Mouse (Mus musculus) forebrain, embryonic 14.5 days (tissue): ENCODE results near the gene Mdm2. TPM values are rescaled to one million over a fixed set of nuclear protein-coding genes. Genes with fewer than 3 reads are reported as not detected.

ENCODE experiments used
- ATAC-seq: fragments of 200-750 bp; cut with Nextera tagmentation; 2 replicates; pipeline ENCODE4 v1.8.0; 2017; ENCODE audit warnings: mild to moderate bottlenecking, moderate library complexity
- DNase-seq: peaks from one replicate; pipeline ENCODE4 v3.0.0-alpha.2; 2015; ENCODE audit warnings: low spot score
- H3K27ac ChIP-seq: fragments of 300-500 bp; sonication (generic); 2 replicates; pipeline ENCODE4 v1.5.1; 2014; ENCODE audit warnings: low read depth, mild to moderate bottlenecking, control low read depth, low read length, moderate library complexity
- H3K27me3 ChIP-seq: fragments of 300-500 bp; sonication (generic); replicated peaks from 2 replicates; pipeline ENCODE4 v1.6.1; 2014; ENCODE audit warnings: low read length, control low read depth, mixed read lengths; ENCODE audit not compliant: control insufficient read depth, insufficient read depth
- H3K36me3 ChIP-seq: fragments of 300-500 bp; sonication (generic); 2 replicates; pipeline ENCODE4 v1.6.1; 2014; ENCODE audit warnings: low read length, control low read depth; ENCODE audit not compliant: control insufficient read depth, insufficient read depth
- H3K4me1 ChIP-seq: fragments of 300-500 bp; sonication (generic); 2 replicates; pipeline ENCODE4 v1.6.1; 2014; ENCODE audit warnings: antibody characterized with exemption, low read length, control low read depth; ENCODE audit not compliant: control insufficient read depth, insufficient read depth
- H3K4me2 ChIP-seq: fragments of 300-500 bp; sonication (generic); 2 replicates; pipeline ENCODE4 v1.6.1; 2014; ENCODE audit warnings: mild to moderate bottlenecking, control low read depth, low read length
- H3K4me3 ChIP-seq: fragments of 300-500 bp; sonication (generic); 2 replicates; pipeline ENCODE4 v1.5.1; 2014; ENCODE audit warnings: low read depth, low read length, control low read depth
- H3K9ac ChIP-seq: fragments of 300-500 bp; sonication (generic); 2 replicates; pipeline ENCODE4 v1.6.1; 2014; ENCODE audit warnings: mild to moderate bottlenecking, low read length, control low read depth, moderate library complexity
- H3K9me3 ChIP-seq: fragments of 300-500 bp; sonication (generic); replicated peaks from 2 replicates; pipeline ENCODE4 v1.6.1; 2016; ENCODE audit warnings: low read length, control low read depth, mixed read lengths; ENCODE audit not compliant: control insufficient read depth
- WGBS: fragments of 180-500 bp; shearing (Covaris S2); extraction: QIAGEN DNeasy Blood & Tissue Kit; methylation state at CpG from one replicate; pipeline ENCODE4 v1.1.7; 2014; 5-methylcytosine and 5-hydroxymethylcytosine counted together
- polyA plus RNA-seq: library from polyadenylated mRNA; unstranded; fragments of >200 nt; fragmentation: Nextera tagmentation; extraction: Ambion mirVana; gene quantifications from 2 replicates; pipeline ENCODE4 v1.2.1, GENCODE M21; 2014

The Mdm2 gene
- polyA plus RNA-seq, 1 experiment from 2014 or later: 33.0 TPM

- H3K27ac ChIP-seq: no peak overlapping the region
- no peaks in the 10 kb centered on the region for H3K4me1 ChIP-seq
- ATAC-seq: no peak
- H3K27me3 ChIP-seq: no peaks in the 10 kb centered on the region
- no peak overlapping the region for H3K4me3 ChIP-seq
- DNase-seq: no peak
- H3K4me2 ChIP-seq: no peak overlapping the region
- H3K9me3 ChIP-seq: no peaks in the 10 kb centered on the region
- no peak overlapping the region for H3K9ac ChIP-seq
- 94% methylated on average over 12 of the region's 12 CpGs for WGBS
- H3K36me3 ChIP-seq: peaks cover 7% of the 10 kb centered on the region; the same call in 1 of the 2 replicates
Measured at GRCm38 (mm10) chr10:117730637-117731203, 20.2 kb upstream of the Mdm2 start.

GRCm38 (mm10) chr10:117730140-117730539 is 19.6 kb upstream of the Mdm2 start:
- no peak overlapping the region for H3K9ac ChIP-seq
- no peak overlapping the region for H3K4me3 ChIP-seq
- DNase-seq (no peak), ATAC-seq (no peak)
- no peaks in the 10 kb centered on the region for H3K9me3 ChIP-seq
- H3K36me3 ChIP-seq: peaks cover 5% of the 10 kb centered on the region; the same call in 1 of the 2 replicates
- no peaks in the 10 kb centered on the region for H3K27me3 ChIP-seq
- H3K27ac ChIP-seq: no peak overlapping the region
- H3K4me1 ChIP-seq: no peaks in the 10 kb centered on the region
- no peak overlapping the region for H3K4me2 ChIP-seq
- 96% methylated on average over 7 of the region's 7 CpGs for WGBS

- Histone ChIP-seq H3K4me1 (no peaks in the 10 kb centered on the region), H3K4me3 (no peak overlapping the region), H3K36me3 (peaks cover 5% of the 10 kb centered on the region; the same call in 1 of the 2 replicates), H3K9me3 (no peaks in the 10 kb centered on the region), H3K9ac (no peak overlapping the region), H3K4me2 (no peak overlapping the region), H3K27me3 (no peaks in the 10 kb centered on the region), H3K27ac (no peak overlapping the region)
- DNase-seq (no peak), ATAC-seq (no peak)
- WGBS: 80% methylated on average over 11 of the region's 11 CpGs
Measured at GRCm38 (mm10) chr10:117729139-117729814, 18.7 kb upstream of the Mdm2 start.

- peaks cover 5% of the 10 kb centered on the region; the same call in 1 of the 2 replicates for H3K36me3 ChIP-seq
- H3K4me2 ChIP-seq: no peak overlapping the region
- 89% methylated on average over 5 of the region's 5 CpGs for WGBS
- no peak overlapping the region for H3K4me3 ChIP-seq
- ATAC-seq: no peak
- H3K9ac ChIP-seq: no peak overlapping the region
- H3K27me3 ChIP-seq: no peaks in the 10 kb centered on the region
- H3K9me3 ChIP-seq: no peaks in the 10 kb centered on the region
- no peak for DNase-seq
- H3K4me1 ChIP-seq: no peaks in the 10 kb centered on the region
- no peak overlapping the region for H3K27ac ChIP-seq
Measured at GRCm38 (mm10) chr10:117728574-117728973, 18.0 kb upstream of the Mdm2 start.

GRCm38 (mm10) chr10:117727518-117728110 is 17.1 kb upstream of the Mdm2 start:
- H3K36me3 ChIP-seq: no peaks in the 10 kb centered on the region
- H3K27me3 ChIP-seq: no peaks in the 10 kb centered on the region
- no peak overlapping the region for H3K4me2 ChIP-seq
- WGBS: 72% methylated on average over 9 of the region's 9 CpGs
- H3K9ac ChIP-seq: no peak overlapping the region
- H3K9me3 ChIP-seq: no peaks in the 10 kb centered on the region
- no peaks in the 10 kb centered on the region for H3K4me1 ChIP-seq
- ATAC-seq (no peak), DNase-seq (no peak)
- no peak overlapping the region for H3K27ac ChIP-seq
- no peak overlapping the region for H3K4me3 ChIP-seq

- H3K27me3 ChIP-seq: no peaks in the 10 kb centered on the region
- no peak overlapping the region for H3K4me3 ChIP-seq
- no peaks in the 10 kb centered on the region for H3K9me3 ChIP-seq
- no peak overlapping the region for H3K9ac ChIP-seq
- 95% methylated on average over 4 of the region's 4 CpGs for WGBS
- no peaks in the 10 kb centered on the region for H3K4me1 ChIP-seq
- H3K36me3 ChIP-seq: no peaks in the 10 kb centered on the region
- no peak overlapping the region for H3K27ac ChIP-seq
- H3K4me2 ChIP-seq: no peak overlapping the region
- ATAC-seq (no peak), DNase-seq (no peak)
Measured at GRCm38 (mm10) chr10:117726888-117727385, 16.4 kb upstream of the Mdm2 start.

GRCm38 (mm10) chr10:117726350-117726749 is 15.8 kb upstream of the Mdm2 start:
- WGBS: 95% methylated on average over 4 of the region's 4 CpGs
- no peak for ATAC-seq
- Histone ChIP-seq H3K4me3 (no peak overlapping the region), H3K27ac (no peak overlapping the region), H3K27me3 (no peaks in the 10 kb centered on the region), H3K4me2 (no peak overlapping the region), H3K9ac (no peak overlapping the region), H3K36me3 (no peaks in the 10 kb centered on the region), H3K9me3 (no peaks in the 10 kb centered on the region), H3K4me1 (no peaks in the 10 kb centered on the region)
- no peak for DNase-seq

- no peak overlapping the region for H3K4me2 ChIP-seq
- H3K36me3 ChIP-seq: no peaks in the 10 kb centered on the region
- no peak overlapping the region for H3K4me3 ChIP-seq
- H3K9ac ChIP-seq: no peak overlapping the region
- no peaks in the 10 kb centered on the region for H3K9me3 ChIP-seq
- H3K27ac ChIP-seq: no peak overlapping the region
- DNase-seq (no peak), ATAC-seq (no peak)
- no peaks in the 10 kb centered on the region for H3K4me1 ChIP-seq
- WGBS: 79% methylated on average over 7 of the region's 7 CpGs
- H3K27me3 ChIP-seq: no peaks in the 10 kb centered on the region
Measured at GRCm38 (mm10) chr10:117725671-117726070, 15.1 kb upstream of the Mdm2 start.

GRCm38 (mm10) chr10:117724804-117725361 is 14.3 kb upstream of the Mdm2 start:
- Histone ChIP-seq H3K27ac (no peak overlapping the region), H3K4me2 (no peak overlapping the region), H3K4me3 (no peak overlapping the region), H3K9ac (no peak overlapping the region), H3K36me3 (no peaks in the 10 kb centered on the region), H3K27me3 (no peaks in the 10 kb centered on the region), H3K4me1 (no peaks in the 10 kb centered on the region), H3K9me3 (no peaks in the 10 kb centered on the region)
- no peak for ATAC-seq
- no peak for DNase-seq
- WGBS: 95% methylated on average over 3 of the region's 3 CpGs
